Mouse (Mus musculus) right cerebral cortex, postnatal 36 days (tissue): Measurements from ENCODE around the gene Pla2g10.
"Not testable (repeated sequence)": the region's sequence is repeated elsewhere in the genome, so short reads cannot be mapped to it uniquely, and the experiment has no call there.

ENCODE experiments used
- DNase-seq, 2 experiments: peaks; one replicate each; pipeline ENCODE4 v3.0.0; 2022; ENCODE audit warnings: low spot score in 2 of 2, mixed read lengths in 1 of 2

The Pla2g10 gene

GRCm38 (mm10) chr16:13730285-13731255 lies at the start of gene Pla2g10:
Gene Pla2g10, minus strand, starts transcription at chr16:13730983.
- no peak for DNase-seq

GRCm38 (mm10) chr16:13774651-13775050 lies 43.9 kb upstream of the Pla2g10 start:
- not testable (repeated sequence) for DNase-seq

- DNase-seq = not testable (repeated sequence)
Observed at GRCm38 (mm10) chr16:13774011-13774410, 43.2 kb upstream of the Pla2g10 start.

- DNase-seq = not testable (repeated sequence)
Observed at GRCm38 (mm10) chr16:13772051-13772450, 41.3 kb upstream of the Pla2g10 start.

GRCm38 (mm10) chr16:13771603-13772002 lies 40.8 kb upstream of the Pla2g10 start:
- not testable (repeated sequence) for DNase-seq

GRCm38 (mm10) chr16:13766367-13766766 lies 35.6 kb upstream of the Pla2g10 start:
- DNase-seq = no peak

- DNase-seq = no peak
Observed at GRCm38 (mm10) chr16:13764519-13764918, 33.7 kb upstream of the Pla2g10 start.

- not testable (repeated sequence) for DNase-seq
Observed at GRCm38 (mm10) chr16:13762807-13763206, 32.0 kb upstream of the Pla2g10 start.

GRCm38 (mm10) chr16:13757823-13758222 lies 27.0 kb upstream of the Pla2g10 start:
- no peak for DNase-seq

- peak; percentile 87 for DNase-seq
Observed at GRCm38 (mm10) chr16:13754400-13755190, 23.8 kb upstream of the Pla2g10 start.

GRCm38 (mm10) chr16:13753986-13754385 lies 23.2 kb upstream of the Pla2g10 start:
- no peak for DNase-seq

GRCm38 (mm10) chr16:13750626-13751025 lies 19.8 kb upstream of the Pla2g10 start:
- no peak for DNase-seq

- DNase-seq = no peak
Observed at GRCm38 (mm10) chr16:13749981-13750380, 19.2 kb upstream of the Pla2g10 start.

- DNase-seq = no peak
Observed at GRCm38 (mm10) chr16:13749306-13749705, 18.5 kb upstream of the Pla2g10 start.

- DNase-seq = not testable (repeated sequence)
Observed at GRCm38 (mm10) chr16:13748813-13749212, 18.0 kb upstream of the Pla2g10 start.

GRCm38 (mm10) chr16:13748124-13748523 lies 17.3 kb upstream of the Pla2g10 start:
- DNase-seq = no peak

- no peak for DNase-seq
Observed at GRCm38 (mm10) chr16:13747708-13748107, 16.9 kb upstream of the Pla2g10 start.

GRCm38 (mm10) chr16:13740844-13741243 lies 10.1 kb upstream of the Pla2g10 start:
- no peak for DNase-seq

- DNase-seq = not testable (repeated sequence)
Observed at GRCm38 (mm10) chr16:13739044-13739443, 8.3 kb upstream of the Pla2g10 start.

- no peak for DNase-seq
Observed at GRCm38 (mm10) chr16:13735977-13736376, 5.2 kb upstream of the Pla2g10 start.

GRCm38 (mm10) chr16:13733518-13734137 lies 2.8 kb upstream of the Pla2g10 start:
- DNase-seq = peak; percentile 51 to 56

GRCm38 (mm10) chr16:13732786-13733185 lies 2.0 kb upstream of the Pla2g10 start:
- DNase-seq = no peak
